Mouse (Mus musculus) macrophage (primary cell): Measurements from ENCODE around the gene Zfp937. TPM values are rescaled to one million over a fixed set of nuclear protein-coding genes. Genes with fewer than 3 reads are reported as not detected.
A peak's percentile ranks its signal among the peaks of the same experiment; 100 is the strongest.
"Not testable (repeated sequence)": the region's sequence is repeated elsewhere in the genome, so short reads cannot be mapped to it uniquely, and the experiment has no call there.

Experiments
- H3K27ac ChIP-seq: fragments of 350-480 bp; formaldehyde crosslinking; 2 replicates; pipeline ENCODE4 v1.9.0; 2021
- H3K36me3 ChIP-seq: fragments of 350-480 bp; formaldehyde crosslinking; 2 replicates; pipeline ENCODE4 v1.9.0; 2021; ENCODE audit errors: inconsistent target
- H3K4me3 ChIP-seq: fragments of 350-480 bp; formaldehyde crosslinking; 2 replicates; pipeline ENCODE4 v1.9.0; 2021; ENCODE audit errors: inconsistent target
- H3K79me2 ChIP-seq: fragments of 350-480 bp; formaldehyde crosslinking; 2 replicates; pipeline ENCODE4 v1.9.0; 2021; ENCODE audit errors: inconsistent target
- WGBS: methylation state at CpG from one replicate; pipeline ENCODE4 v1.1.7; 2026; ENCODE audit warnings: inconsistent platforms; ENCODE audit not compliant: missing documents; 5-methylcytosine and 5-hydroxymethylcytosine counted together
- polyA plus RNA-seq: library from polyadenylated mRNA; stranded (reverse); fragments of 250-400 nt; gene quantifications from 3 replicates; pipeline ENCODE4 v1.2.4, GENCODE M21; 2018; ENCODE audit warnings: inconsistent platforms
- total RNA-seq, 78 experiments: library from RNA; depleted of rRNA; stranded (reverse); fragments of 250-400 nt; gene quantifications; 1 replicate in 9 of 78; 2 replicates in 24 of 78; 3 replicates in 43 of 78; 4 replicates in 2 of 78; pipeline ENCODE4 v1.2.4; 2018; ENCODE audit warnings: inconsistent platforms in 56 of 78

Zfp937 gene
- total RNA-seq (2018; cell fraction: chromatin; rRNA removed) = 1 to 10 TPM in 20 of 26 experiments, under 1 TPM in 6; 0.43 to 9.6 (median 3.3) TPM
- total RNA-seq (2018; cell fraction: cytosol; rRNA removed) = 1 to 10 TPM in 18 of 26 experiments, under 1 TPM in 8; 0.23 to 2.9 (median 1.8) TPM
- 1 to 10 TPM in 20 of 26 experiments, under 1 TPM in 6; 0.24 to 7.0 (median 1.8) TPM for total RNA-seq (2018; cell fraction: nucleus; rRNA removed)
- 1.5 to 2.1 TPM (median 2.1 TPM) in 3 replicates for polyA plus RNA-seq

GRCm38 (mm10) chr2:150217600-150218362 lies at the start of gene Zfp937:
Gene Zfp937, plus strand, starts transcription at chr2:150218073.
- not testable (repeated sequence) for H3K27ac ChIP-seq, H3K79me2 ChIP-seq, H3K36me3 ChIP-seq
- 3% methylated on average over 10 of the region's 15 CpGs for WGBS
- H3K4me3 ChIP-seq = peak within 1 kb of the TSS; percentile 35

- no peaks in the 10 kb centered on the region for H3K79me2 ChIP-seq
- no peak overlapping the region for H3K4me3 ChIP-seq
- H3K36me3 ChIP-seq = no peaks in the 10 kb centered on the region
Observed at GRCm38 (mm10) chr2:150173833-150174232, 44.0 kb upstream of the Zfp937 start.

GRCm38 (mm10) chr2:150179579-150179978 lies 38.3 kb upstream of the Zfp937 start, which contains the start of gene Gm10770:
Gene Gm10770, minus strand, starts transcription at chr2:150179679.
- not testable (repeated sequence) for H3K36me3 ChIP-seq, H3K79me2 ChIP-seq, H3K27ac ChIP-seq, H3K4me3 ChIP-seq
- WGBS = 88% methylated on average over 4 of the region's 4 CpGs

More at GRCm38 (mm10) chr2:150173833-150174232, 44.0 kb upstream of the Zfp937 start:
- no peak overlapping the region for H3K27ac ChIP-seq

DNA sequence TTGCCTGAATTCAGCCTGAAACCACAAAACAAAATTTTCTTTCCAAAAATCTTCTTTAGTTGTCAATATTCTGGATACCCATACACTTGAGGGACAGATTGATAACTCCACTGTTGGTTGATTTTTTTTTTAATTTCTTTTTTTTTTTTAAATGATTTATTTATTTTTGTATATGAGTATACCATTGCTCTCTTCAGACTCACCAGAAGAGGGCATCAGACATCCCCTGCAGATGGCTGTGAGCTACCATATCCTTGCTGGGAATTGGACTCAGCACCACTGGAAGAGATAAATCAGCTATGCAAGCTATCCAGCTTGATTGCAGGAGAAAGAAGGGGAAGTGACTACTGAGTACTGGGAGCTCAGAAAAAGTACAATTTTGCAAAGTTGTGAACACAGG lies 36.8 kb upstream of the Zfp937 start:
- H3K79me2 ChIP-seq, H3K36me3 ChIP-seq, H3K4me3 ChIP-seq, H3K27ac ChIP-seq: not testable (repeated sequence)

DNA sequence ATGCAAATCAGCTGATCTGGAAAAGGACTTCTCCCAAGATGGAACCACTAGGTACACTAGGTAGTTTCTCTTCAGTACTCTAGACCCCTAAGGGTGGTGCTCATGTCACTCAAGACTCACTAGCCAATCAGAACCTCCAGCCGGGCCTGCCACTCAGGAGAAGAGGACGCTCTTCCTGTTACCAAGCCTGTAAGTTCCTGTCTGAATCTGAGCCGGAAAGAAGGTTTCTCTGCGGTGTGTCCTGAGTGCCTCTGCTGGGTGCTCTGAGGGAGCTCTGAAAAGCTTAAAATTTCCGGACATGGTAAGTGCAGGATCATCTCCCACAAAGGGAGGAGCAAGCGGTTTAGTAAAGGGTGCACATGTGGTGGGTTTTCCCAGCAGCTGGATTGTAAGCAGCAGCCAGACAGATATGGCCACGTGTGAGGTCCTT lies 36.3 kb upstream of the Zfp937 start, which contains the start of gene Gm14139:
TSS of gene Gm14139 (plus strand) at position 186 of the 430 bp plus-strand sequence.
- WGBS = 75% methylated on average over 6 of the region's 7 CpGs
- H3K79me2 ChIP-seq, H3K27ac ChIP-seq, H3K36me3 ChIP-seq, H3K4me3 ChIP-seq: not testable (repeated sequence)

DNA sequence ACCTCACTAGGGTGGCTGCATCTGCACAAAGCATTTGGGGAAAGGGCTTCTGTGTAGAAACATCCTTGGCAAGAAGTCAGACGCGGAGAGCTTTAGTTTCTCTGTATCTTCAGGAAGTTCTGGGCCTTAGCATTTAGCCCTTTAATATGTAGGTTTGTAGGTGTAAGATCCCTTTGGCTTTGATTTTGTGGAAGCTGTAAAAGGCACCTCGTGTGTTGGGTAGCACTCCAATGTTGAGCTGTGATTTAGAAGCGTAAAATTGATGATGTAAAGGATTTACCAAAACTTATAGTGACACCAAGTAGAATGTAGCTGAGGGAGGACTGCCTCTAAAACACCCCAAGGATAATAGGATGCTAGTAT lies 471 bp downstream of the Zfp937 start:
- no CpG with 5 or more reads among the region's 4 CpGs for WGBS
- not testable (repeated sequence) for H3K27ac ChIP-seq, H3K36me3 ChIP-seq

DNA sequence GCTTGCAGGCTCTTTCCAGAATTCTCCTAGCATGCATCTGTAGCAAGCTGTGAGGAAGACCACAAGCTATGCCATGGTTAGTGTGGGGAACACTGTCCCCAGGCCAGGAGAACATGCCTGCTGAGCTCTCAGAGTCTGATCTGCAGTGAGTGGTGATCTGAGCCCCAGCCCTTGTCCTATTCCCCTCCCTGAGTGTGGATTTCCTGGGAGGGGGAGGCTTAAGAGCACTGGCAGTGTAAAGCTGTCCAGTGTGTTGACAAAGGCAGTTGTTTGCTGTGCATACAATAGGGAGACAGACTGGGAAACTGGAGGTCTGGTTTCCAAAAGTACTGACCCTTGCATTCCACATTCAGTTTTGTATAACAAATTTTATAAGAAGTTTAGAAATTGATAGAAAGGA lies 5.4 kb downstream of the Zfp937 start:
- not testable (repeated sequence) for H3K27ac ChIP-seq, H3K79me2 ChIP-seq, H3K4me3 ChIP-seq, H3K36me3 ChIP-seq

More for the DNA sequence above, 471 bp downstream of the Zfp937 start:
- H3K79me2 ChIP-seq = not testable (repeated sequence)
- peak overlapping the region; percentile 35 for H3K4me3 ChIP-seq

DNA sequence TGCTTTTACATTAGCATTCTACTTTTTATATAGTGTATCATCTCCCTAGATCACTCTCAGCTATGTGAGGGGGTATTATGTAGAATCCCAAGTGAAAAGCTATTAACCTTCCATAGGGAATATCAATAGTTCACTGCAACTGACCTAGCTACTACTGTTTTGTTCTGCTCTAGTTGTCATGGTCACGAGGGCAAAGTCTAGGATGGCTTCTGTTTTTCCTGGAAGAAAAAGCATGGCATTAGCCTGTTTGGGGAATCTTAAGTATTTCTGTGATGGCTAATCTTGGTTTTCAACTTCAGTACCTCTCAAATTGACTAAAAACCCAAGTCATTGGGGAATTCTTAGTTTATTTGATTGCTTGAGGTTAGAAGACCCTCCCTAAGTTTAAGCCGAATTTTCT lies 25.3 kb downstream of the Zfp937 start:
- 96% methylated on average over 2 of the region's 2 CpGs for WGBS
- Histone ChIP-seq H3K27ac (no peak overlapping the region), H3K79me2 (no peaks in the 10 kb centered on the region), H3K4me3 (no peak overlapping the region), H3K36me3 (no peaks in the 10 kb centered on the region)

DNA sequence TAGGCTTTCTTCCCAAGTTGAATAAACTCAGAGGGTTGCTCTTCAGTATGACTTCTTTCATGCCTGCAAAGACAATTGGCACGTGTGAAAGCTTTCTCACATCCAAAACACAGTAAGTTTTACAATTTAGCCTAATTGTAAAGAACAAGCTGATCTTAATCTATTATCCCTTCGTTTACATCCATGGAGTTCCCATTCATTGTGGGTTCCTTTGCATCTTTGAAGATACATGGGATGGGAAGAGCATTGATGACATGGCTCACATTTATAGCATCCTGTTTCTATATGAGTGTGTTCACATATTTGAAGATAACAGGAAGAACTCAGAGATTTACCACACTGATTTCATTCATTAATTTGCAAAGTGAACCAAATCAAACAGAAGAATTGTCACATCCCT lies 37.6 kb downstream of the Zfp937 start, which contains the start of gene Gm21994:
TSS of gene Gm21994 (minus strand) at position 101 of the 400 bp plus-strand sequence.
- not testable (repeated sequence) for H3K27ac ChIP-seq, H3K4me3 ChIP-seq, H3K79me2 ChIP-seq, H3K36me3 ChIP-seq
- WGBS = 41% methylated on average over 2 of the region's 2 CpGs

DNA sequence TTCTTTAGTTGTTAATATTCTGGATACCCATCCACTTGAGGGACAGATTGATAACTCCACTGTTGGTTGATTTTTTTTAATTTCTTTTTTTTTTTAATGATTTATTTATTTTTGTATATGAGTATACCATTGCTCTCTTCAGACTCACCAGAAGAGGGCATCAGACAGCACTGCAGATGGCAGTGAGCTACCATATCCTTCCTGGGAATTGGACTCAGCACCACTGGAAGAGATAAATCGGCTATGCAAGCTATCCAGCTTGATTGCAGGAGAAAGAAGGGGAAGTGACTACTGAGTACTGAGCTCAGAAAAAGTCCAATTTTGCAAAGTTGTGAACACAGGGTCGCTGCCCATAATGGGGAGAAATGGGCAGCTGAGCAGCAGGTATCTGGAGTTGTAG lies 39.0 kb downstream of the Zfp937 start:
- 63% methylated on average over 2 of the region's 2 CpGs for WGBS
- not testable (repeated sequence) for H3K27ac ChIP-seq, H3K4me3 ChIP-seq, H3K36me3 ChIP-seq, H3K79me2 ChIP-seq

- H3K27ac ChIP-seq = not testable (repeated sequence)
Observed at GRCm38 (mm10) chr2:150257291-150257690, 39.4 kb downstream of the Zfp937 start, which contains the start of gene Gm14124. Gene Gm14124, plus strand, starts transcription at chr2:150257517.

More at GRCm38 (mm10) chr2:150257291-150257690, 39.4 kb downstream of the Zfp937 start, which contains the start of gene Gm14124:
- not testable (repeated sequence) for H3K36me3 ChIP-seq, H3K4me3 ChIP-seq, H3K79me2 ChIP-seq
- 93% methylated on average over 2 of the region's 4 CpGs for WGBS

Other genes starting within 250 kb of the Zfp937 start
- gene Zfp120, start 81.4 kb upstream of the Zfp937 start, polyA plus RNA-seq = 21.7 to 23.5 TPM (median 23.4 TPM) in 3 replicates
- gene Gm10770, start 38.4 kb upstream of the Zfp937 start, polyA plus RNA-seq = not detected in 3 replicates
- not detected in 3 replicates for gene Gm14139, start 36.3 kb upstream of the Zfp937 start, polyA plus RNA-seq
- gene Gm21994, start 37.5 kb downstream of the Zfp937 start, polyA plus RNA-seq = 1.4 to 8.2 TPM (median 4.3 TPM) in 3 replicates
- not detected in 3 replicates for gene Gm14124, start 39.4 kb downstream of the Zfp937 start, polyA plus RNA-seq
- gene Gm10130, start 105.6 kb downstream of the Zfp937 start, polyA plus RNA-seq = not detected in 3 replicates
- gene 3300002I08Rik, start 144.7 kb downstream of the Zfp937 start, polyA plus RNA-seq = 1.1 to 2.4 TPM (median 2.0 TPM) in 3 replicates
- gene Zfp442, start 233.4 kb downstream of the Zfp937 start, polyA plus RNA-seq = 1.2 to 1.8 TPM (median 1.6 TPM) in 3 replicates